Mouse (Mus musculus) midbrain, embryonic 14.5 days (tissue): ENCODE measurements at regions not wholly inside any gene's neighbourhood (a gene's known extent, or its start where the extent isn't known, plus 50 kb on each side); places are given as distances from the start of the nearest gene placed in this dataset.

Source experiments
- ATAC-seq: fragments of 200-750 bp; cut with Nextera tagmentation; 2 replicates; pipeline ENCODE4 v1.8.0; 2017; ENCODE audit warnings: moderate number of reproducible peaks, moderate library complexity; ENCODE audit not compliant: low FRiP score, low TSS enrichment
- DNase-seq: peaks from one replicate; pipeline ENCODE4 v3.0.0-alpha.2; 2015
- H3K27ac ChIP-seq: fragments of 300-500 bp; sonication (generic); replicated peaks from 2 replicates; pipeline ENCODE4 v1.5.1; 2014; ENCODE audit warnings: mild to moderate bottlenecking, low read depth, low read length, moderate library complexity
- H3K27me3 ChIP-seq: fragments of 300-500 bp; sonication (generic); 2 replicates; pipeline ENCODE4 v1.6.1; 2014; ENCODE audit warnings: low read length, control low read depth, mixed read lengths; ENCODE audit not compliant: control insufficient read depth, insufficient read depth
- H3K36me3 ChIP-seq: fragments of 300-500 bp; sonication (generic); 2 replicates; pipeline ENCODE4 v1.6.1; 2014; ENCODE audit warnings: low read length, control low read depth; ENCODE audit not compliant: control insufficient read depth, insufficient read depth
- H3K4me1 ChIP-seq: fragments of 300-500 bp; sonication (generic); 2 replicates; pipeline ENCODE4 v1.6.1; 2014; ENCODE audit warnings: mild to moderate bottlenecking, antibody characterized with exemption, low read length, control low read depth; ENCODE audit not compliant: control insufficient read depth, insufficient read depth
- H3K4me2 ChIP-seq: fragments of 300-500 bp; sonication (generic); 2 replicates; pipeline ENCODE4 v1.6.1; 2014; ENCODE audit warnings: mild to moderate bottlenecking, low read length, moderate library complexity
- H3K4me3 ChIP-seq: fragments of 300-500 bp; sonication (generic); replicated peaks from 2 replicates; pipeline ENCODE4 v1.5.1; 2014; ENCODE audit warnings: low read depth, low read length
- H3K9ac ChIP-seq: fragments of 300-500 bp; sonication (generic); replicated peaks from 2 replicates; pipeline ENCODE4 v1.6.1; 2014; ENCODE audit warnings: mild to moderate bottlenecking, low read length, moderate library complexity
- H3K9me3 ChIP-seq: fragments of 300-500 bp; sonication (generic); 2 replicates; pipeline ENCODE4 v1.6.1; 2016; ENCODE audit warnings: low read length, control low read depth, mixed read lengths; ENCODE audit not compliant: control insufficient read depth
- WGBS: fragments of 180-500 bp; shearing (Covaris S2); extraction: QIAGEN DNeasy Blood & Tissue Kit; methylation state at CpG from one replicate; pipeline ENCODE4 v1.1.7; 2014; 5-methylcytosine and 5-hydroxymethylcytosine counted together

DNA sequence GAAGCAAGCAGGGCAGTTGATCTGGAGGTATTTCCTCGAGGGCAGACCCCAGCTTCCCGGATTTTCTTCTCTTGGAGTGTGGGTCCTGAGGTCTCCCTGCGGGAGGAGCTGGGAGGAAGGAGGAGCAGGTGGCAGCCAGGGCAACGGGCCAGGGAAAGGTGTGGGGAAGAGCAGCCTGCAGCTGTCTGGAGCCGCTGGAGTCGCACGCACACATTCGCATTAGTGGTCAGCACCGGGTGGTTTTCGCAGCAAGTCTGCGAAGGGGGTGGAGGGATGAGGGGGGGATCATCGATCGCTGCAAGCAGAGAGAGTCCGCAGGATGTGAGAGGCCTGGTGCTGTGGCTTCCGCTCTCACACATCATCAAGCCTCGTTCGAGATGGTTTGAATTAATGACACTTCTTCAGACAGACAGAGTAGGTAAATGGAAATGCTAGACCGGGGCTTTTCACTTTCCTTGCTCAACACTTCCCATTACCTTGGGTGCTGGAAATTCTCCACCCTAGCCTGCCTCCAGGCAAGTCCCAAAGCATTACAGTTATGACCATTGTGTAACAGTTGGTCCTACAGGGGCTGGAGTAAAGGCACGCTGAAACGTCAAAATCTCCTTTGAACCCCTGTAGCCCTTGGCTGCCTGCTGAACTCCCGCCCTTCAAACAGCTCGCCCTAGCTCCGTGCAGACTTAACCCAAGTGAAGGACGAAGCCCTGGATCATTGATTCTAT lies 213.3 kb upstream of the Bmper start:
- peak overlapping the region; percentile 7; the same call in 1 of the 2 replicates for H3K4me3 ChIP-seq
- H3K4me2 ChIP-seq: peak overlapping the region; percentile 48
- ATAC-seq (peak; percentile 33; the same call in 1 of the 2 replicates), DNase-seq (peak; percentile 56)
- no peaks in the 10 kb centered on the region for H3K9me3 ChIP-seq
- peak overlapping the region; percentile 37; the same call in 1 of the 2 replicates for H3K9ac ChIP-seq
- peaks cover 39% of the 10 kb centered on the region for H3K4me1 ChIP-seq
- 5% methylated on average over 24 of the region's 24 CpGs for WGBS
- H3K27ac ChIP-seq: no peak overlapping the region
- H3K36me3 ChIP-seq: no peaks in the 10 kb centered on the region
- peaks cover 7% of the 10 kb centered on the region for H3K27me3 ChIP-seq

DNA sequence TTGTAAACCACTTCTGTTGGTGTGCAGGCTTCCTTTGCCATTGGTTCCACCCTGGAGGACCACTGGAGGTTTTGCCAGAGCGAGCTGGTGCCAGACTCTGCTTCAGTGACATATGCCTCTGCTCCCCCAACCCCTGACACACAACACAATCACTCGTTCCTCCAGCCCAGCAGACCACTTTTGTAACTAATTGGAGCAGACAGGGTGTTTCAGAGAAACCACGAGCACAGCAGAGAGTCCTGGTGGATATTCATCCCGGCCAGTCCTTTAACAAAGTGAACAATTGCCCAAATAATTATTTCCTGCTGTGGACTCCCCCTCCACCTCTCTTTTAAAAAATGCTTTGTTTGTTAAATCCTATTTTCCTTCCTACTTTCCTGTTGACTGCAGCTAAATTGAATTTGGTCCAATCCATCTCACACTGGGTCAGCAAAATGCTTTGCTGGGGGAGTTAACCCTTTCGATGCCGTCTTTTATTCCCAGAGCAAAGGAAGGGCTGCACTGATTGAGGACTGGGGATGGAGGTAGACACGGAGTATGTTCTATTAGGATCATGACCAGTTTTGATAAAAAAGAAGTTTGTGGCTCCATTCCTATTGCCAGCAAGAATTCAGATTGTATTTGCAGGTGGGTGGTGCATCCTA lies 211.4 kb upstream of the Bmper start:
- 4% methylated on average over 7 of the region's 7 CpGs for WGBS
- ATAC-seq (peak; percentile 56), DNase-seq (peak; percentile 70)
- Histone ChIP-seq H3K27ac (no peak overlapping the region), H3K4me2 (0 out of 2 replicates have a peak overlapping the region, but pooled peaks have one; percentile 4), H3K9ac (no peak overlapping the region), H3K27me3 (peaks cover 7% of the 10 kb centered on the region; the same call in 1 of the 2 replicates), H3K9me3 (0 out of 2 replicates have a peak, but pooled peaks cover under 1% of the 10 kb centered on the region), H3K4me1 (peaks cover 26% of the 10 kb centered on the region), H3K4me3 (no peak overlapping the region), H3K36me3 (no peaks in the 10 kb centered on the region)

GRCm38 (mm10) chr9:23012130-23012529 lies 210.7 kb upstream of the Bmper start:
- H3K4me3 ChIP-seq: no peak overlapping the region
- no peak overlapping the region for H3K4me2 ChIP-seq
- WGBS: 12% methylated on average over 5 of the region's 5 CpGs
- DNase-seq (peak; percentile 32), ATAC-seq (no peak)
- H3K9ac ChIP-seq: no peak overlapping the region
- H3K9me3 ChIP-seq: peaks cover 3% of the 10 kb centered on the region; the same call in 1 of the 2 replicates
- no peak overlapping the region for H3K27ac ChIP-seq
- peaks cover 26% of the 10 kb centered on the region for H3K4me1 ChIP-seq
- H3K36me3 ChIP-seq: no peaks in the 10 kb centered on the region
- peaks cover 7% of the 10 kb centered on the region; the same call in 1 of the 2 replicates for H3K27me3 ChIP-seq

- Histone ChIP-seq H3K36me3 (no peaks in the 10 kb centered on the region), H3K27ac (no peak overlapping the region), H3K4me2 (no peak overlapping the region), H3K4me3 (no peak overlapping the region), H3K27me3 (no peaks in the 10 kb centered on the region), H3K9ac (no peak overlapping the region), H3K9me3 (peaks cover 3% of the 10 kb centered on the region; the same call in 1 of the 2 replicates), H3K4me1 (peaks cover 8% of the 10 kb centered on the region; the same call in 1 of the 2 replicates)
- 100% methylated on average over 1 of the region's 1 CpGs for WGBS
- ATAC-seq (no peak), DNase-seq (no peak)
These were observed 206.1 kb upstream of the Bmper start for GRCm38 (mm10) chr9:23016733-23017132.

DNA sequence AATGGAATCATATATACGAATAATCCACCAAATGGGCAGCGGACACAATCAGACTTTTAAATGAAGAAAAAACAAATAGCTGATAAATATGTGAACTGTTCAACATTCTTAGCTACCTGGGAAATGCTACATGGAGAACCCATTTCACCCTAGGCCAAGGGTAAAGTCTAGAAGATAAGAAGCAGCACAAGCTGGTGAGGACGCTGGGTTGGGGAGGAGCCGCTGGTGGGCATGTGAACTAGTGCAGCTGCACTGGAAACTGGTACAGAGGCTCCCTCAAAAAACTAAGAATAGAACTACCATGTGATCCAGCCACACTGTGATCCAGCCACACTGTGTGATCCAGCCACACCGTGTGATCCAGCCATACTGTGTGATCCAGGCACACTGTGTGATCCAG lies 198.8 kb upstream of the Bmper start:
- H3K36me3 ChIP-seq: no peaks in the 10 kb centered on the region
- H3K4me1 ChIP-seq: no peaks in the 10 kb centered on the region
- WGBS: 94% methylated on average over 5 of the region's 5 CpGs
- no peak overlapping the region for H3K4me3 ChIP-seq
- DNase-seq: no peak
- no peak overlapping the region for H3K9ac ChIP-seq
- H3K9me3 ChIP-seq: no peaks in the 10 kb centered on the region
- H3K27ac ChIP-seq: no peak overlapping the region
- no peaks in the 10 kb centered on the region for H3K27me3 ChIP-seq
- ATAC-seq: no peak
- no peak overlapping the region for H3K4me2 ChIP-seq

GRCm38 (mm10) chr9:23025247-23025646 lies 197.6 kb upstream of the Bmper start:
- no peaks in the 10 kb centered on the region for H3K27me3 ChIP-seq
- no peak overlapping the region for H3K9ac ChIP-seq
- no peak overlapping the region for H3K27ac ChIP-seq
- H3K36me3 ChIP-seq: no peaks in the 10 kb centered on the region
- no peak for DNase-seq
- ATAC-seq: no peak
- WGBS: 94% methylated on average over 8 of the region's 8 CpGs
- H3K4me2 ChIP-seq: no peak overlapping the region
- H3K9me3 ChIP-seq: no peaks in the 10 kb centered on the region
- H3K4me3 ChIP-seq: no peak overlapping the region
- no peaks in the 10 kb centered on the region for H3K4me1 ChIP-seq

DNA sequence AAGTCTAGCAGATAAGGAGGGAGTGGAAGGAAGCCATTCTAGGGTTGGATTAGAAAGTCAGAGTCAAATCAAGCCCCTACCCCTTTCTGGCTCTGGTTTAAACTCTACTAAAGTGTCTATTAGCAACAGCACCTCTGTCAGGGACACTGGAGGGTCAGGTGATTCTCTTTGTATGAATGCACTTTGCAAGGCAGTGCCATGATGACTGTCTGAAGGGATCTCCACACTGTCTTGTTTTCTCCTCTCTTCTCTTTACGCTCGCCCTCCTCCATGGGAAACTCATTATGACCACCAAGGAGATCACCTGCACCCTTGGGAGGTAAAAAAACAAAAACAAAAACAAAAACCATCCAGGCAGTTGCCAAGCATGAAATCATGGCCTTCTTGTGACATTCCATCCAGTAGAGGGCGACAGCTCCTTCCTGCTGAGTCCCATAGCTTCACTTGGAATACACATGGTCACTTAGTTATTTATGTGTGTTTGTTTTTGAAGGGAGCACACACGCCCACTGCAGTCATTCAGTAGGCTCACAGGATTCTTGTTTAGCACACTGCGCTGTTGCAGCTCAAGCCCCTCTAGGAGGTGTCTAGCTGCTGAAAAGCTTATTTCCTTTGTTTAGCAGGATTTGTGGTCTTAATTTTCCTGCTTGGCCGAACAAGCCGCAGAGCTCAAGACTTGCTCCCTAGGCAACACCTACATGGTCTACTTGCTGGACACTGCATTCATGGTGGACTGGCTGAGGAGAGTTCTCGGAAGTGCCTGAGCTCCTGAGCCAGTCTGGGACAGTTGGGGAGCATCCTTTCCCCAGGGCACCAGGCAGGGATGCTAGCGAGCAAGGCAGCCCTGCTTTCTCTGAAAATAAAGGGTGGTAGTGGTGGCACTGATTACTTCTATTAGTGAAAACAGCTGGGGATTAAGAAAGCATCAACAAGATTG lies 195.2 kb upstream of the Bmper start:
- peak; percentile 58; the same call in 1 of the 2 replicates for ATAC-seq
- H3K9ac ChIP-seq: no peak overlapping the region
- H3K4me1 ChIP-seq: no peaks in the 10 kb centered on the region

DNA sequence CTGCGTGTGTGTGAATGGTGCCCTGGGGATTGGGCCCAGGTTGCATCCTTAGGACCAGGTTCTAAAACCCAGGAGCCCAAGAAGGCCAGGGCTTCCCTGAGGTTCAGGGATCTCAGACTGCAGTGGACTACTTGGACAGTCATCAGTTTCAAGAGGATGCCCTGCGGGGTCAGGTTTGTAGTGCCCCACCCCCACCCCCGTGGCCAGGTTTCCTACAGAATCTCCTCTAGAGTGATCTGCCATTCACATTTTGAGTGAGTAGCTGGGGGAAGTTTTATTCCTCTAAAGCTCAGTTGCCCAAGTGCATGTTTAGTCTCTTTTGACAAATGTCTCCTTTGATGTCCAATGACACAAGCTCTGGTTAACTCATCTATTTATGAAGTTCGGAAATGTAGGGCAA lies 193.5 kb upstream of the Bmper start:
- 84% methylated on average over 4 of the region's 4 CpGs for WGBS
- H3K36me3 ChIP-seq: no peaks in the 10 kb centered on the region
- no peak overlapping the region for H3K27ac ChIP-seq
- ATAC-seq (no peak), DNase-seq (no peak)
- H3K4me1 ChIP-seq: no peaks in the 10 kb centered on the region
- H3K27me3 ChIP-seq: no peaks in the 10 kb centered on the region
- no peak overlapping the region for H3K4me3 ChIP-seq
- H3K9me3 ChIP-seq: no peaks in the 10 kb centered on the region
- H3K4me2 ChIP-seq: no peak overlapping the region
- no peak overlapping the region for H3K9ac ChIP-seq

More for the DNA sequence above, 195.2 kb upstream of the Bmper start:
- H3K9me3 ChIP-seq: no peaks in the 10 kb centered on the region
- peak; percentile 87 for DNase-seq
- no peaks in the 10 kb centered on the region for H3K36me3 ChIP-seq
- H3K4me2 ChIP-seq: no peak overlapping the region
- H3K4me3 ChIP-seq: no peak overlapping the region
- 29% methylated on average over 9 of the region's 9 CpGs for WGBS
- H3K27ac ChIP-seq: no peak overlapping the region
- H3K27me3 ChIP-seq: no peaks in the 10 kb centered on the region
